Mouse (Mus musculus) macrophage (primary cell): ENCODE results near the gene Celf2. TPM values are rescaled to one million over a fixed set of nuclear protein-coding genes. Genes with fewer than 3 reads are reported as not detected.

Experiments used
- H3K27ac ChIP-seq: fragments of 350-480 bp; formaldehyde crosslinking; 2 replicates; pipeline ENCODE4 v1.9.0; 2021
- H3K36me3 ChIP-seq: fragments of 350-480 bp; formaldehyde crosslinking; 2 replicates; pipeline ENCODE4 v1.9.0; 2021; ENCODE audit errors: inconsistent target
- H3K4me3 ChIP-seq: fragments of 350-480 bp; formaldehyde crosslinking; 2 replicates; pipeline ENCODE4 v1.9.0; 2021; ENCODE audit errors: inconsistent target
- H3K79me2 ChIP-seq: fragments of 350-480 bp; formaldehyde crosslinking; 2 replicates; pipeline ENCODE4 v1.9.0; 2021; ENCODE audit errors: inconsistent target
- WGBS: methylation state at CpG from one replicate; pipeline ENCODE4 v1.1.7; 2026; ENCODE audit warnings: inconsistent platforms; ENCODE audit not compliant: missing documents; 5-methylcytosine and 5-hydroxymethylcytosine counted together
- polyA plus RNA-seq: library from polyadenylated mRNA; stranded (reverse); fragments of 250-400 nt; gene quantifications from 3 replicates; pipeline ENCODE4 v1.2.4, GENCODE M21; 2018; ENCODE audit warnings: inconsistent platforms

Celf2 gene
- polyA plus RNA-seq, 1 experiment from 2014 or later = 142 TPM

- WGBS = 87% methylated on average over 6 of the region's 6 CpGs
These were observed 525.5 kb downstream of the Celf2 start for GRCm38 (mm10) chr2:6983902-6984301.

DNA sequence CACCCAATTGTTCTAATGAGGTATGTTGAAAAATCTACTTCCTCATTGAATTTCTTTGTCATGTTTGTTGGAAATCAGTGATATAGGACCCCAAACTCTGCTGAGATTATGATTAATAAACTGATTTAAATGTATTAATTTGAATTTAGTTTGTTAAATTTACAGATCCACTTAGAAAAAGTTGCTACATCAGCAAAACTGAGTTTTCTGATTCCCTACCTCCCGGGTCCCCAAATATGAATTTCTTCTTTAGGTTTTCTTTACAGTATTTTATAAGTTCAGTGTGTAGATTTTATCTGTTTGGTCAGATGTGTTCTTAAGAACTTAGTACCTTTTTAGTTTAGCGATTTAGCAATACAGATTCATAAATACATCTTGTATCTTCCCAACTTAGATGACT lies 533.1 kb downstream of the Celf2 start:
- Histone ChIP-seq H3K27ac (no peak overlapping the region), H3K79me2 (no peaks in the 10 kb centered on the region), H3K4me3 (no peak overlapping the region), H3K36me3 (no peaks in the 10 kb centered on the region)
- 86% methylated on average over 2 of the region's 2 CpGs for WGBS

More at GRCm38 (mm10) chr2:6983902-6984301, 525.5 kb downstream of the Celf2 start:
- Histone ChIP-seq H3K27ac (no peak overlapping the region), H3K36me3 (no peaks in the 10 kb centered on the region), H3K4me3 (no peak overlapping the region), H3K79me2 (no peaks in the 10 kb centered on the region)

- H3K27ac ChIP-seq = no peak overlapping the region
- 91% methylated on average over 6 of the region's 6 CpGs for WGBS
- H3K36me3 ChIP-seq = no peaks in the 10 kb centered on the region
- no peaks in the 10 kb centered on the region for H3K79me2 ChIP-seq
- no peak overlapping the region for H3K4me3 ChIP-seq
These were observed 540.1 kb downstream of the Celf2 start for GRCm38 (mm10) chr2:6969228-6969627.

- no peaks in the 10 kb centered on the region for H3K36me3 ChIP-seq
- H3K27ac ChIP-seq = no peak overlapping the region
- H3K79me2 ChIP-seq = no peaks in the 10 kb centered on the region
- H3K4me3 ChIP-seq = no peak overlapping the region
These were observed 544.1 kb downstream of the Celf2 start for GRCm38 (mm10) chr2:6965243-6965642.

- Histone ChIP-seq H3K79me2 (no peaks in the 10 kb centered on the region), H3K4me3 (no peak overlapping the region), H3K36me3 (no peaks in the 10 kb centered on the region), H3K27ac (no peak overlapping the region)
- 93% methylated on average over 4 of the region's 4 CpGs for WGBS
These were observed 558.7 kb downstream of the Celf2 start for GRCm38 (mm10) chr2:6950702-6951101.

- 85% methylated on average over 9 of the region's 9 CpGs for WGBS
- no peak overlapping the region for H3K27ac ChIP-seq
These were observed 563.5 kb downstream of the Celf2 start for GRCm38 (mm10) chr2:6945638-6946415.

GRCm38 (mm10) chr2:6943651-6944050 lies 565.7 kb downstream of the Celf2 start:
- Histone ChIP-seq H3K36me3 (no peaks in the 10 kb centered on the region), H3K79me2 (no peaks in the 10 kb centered on the region), H3K4me3 (no peak overlapping the region), H3K27ac (no peak overlapping the region)
- WGBS = 81% methylated on average over 8 of the region's 8 CpGs

More at GRCm38 (mm10) chr2:6945638-6946415, 563.5 kb downstream of the Celf2 start:
- Histone ChIP-seq H3K36me3 (no peaks in the 10 kb centered on the region), H3K79me2 (no peaks in the 10 kb centered on the region), H3K4me3 (no peak overlapping the region)

DNA sequence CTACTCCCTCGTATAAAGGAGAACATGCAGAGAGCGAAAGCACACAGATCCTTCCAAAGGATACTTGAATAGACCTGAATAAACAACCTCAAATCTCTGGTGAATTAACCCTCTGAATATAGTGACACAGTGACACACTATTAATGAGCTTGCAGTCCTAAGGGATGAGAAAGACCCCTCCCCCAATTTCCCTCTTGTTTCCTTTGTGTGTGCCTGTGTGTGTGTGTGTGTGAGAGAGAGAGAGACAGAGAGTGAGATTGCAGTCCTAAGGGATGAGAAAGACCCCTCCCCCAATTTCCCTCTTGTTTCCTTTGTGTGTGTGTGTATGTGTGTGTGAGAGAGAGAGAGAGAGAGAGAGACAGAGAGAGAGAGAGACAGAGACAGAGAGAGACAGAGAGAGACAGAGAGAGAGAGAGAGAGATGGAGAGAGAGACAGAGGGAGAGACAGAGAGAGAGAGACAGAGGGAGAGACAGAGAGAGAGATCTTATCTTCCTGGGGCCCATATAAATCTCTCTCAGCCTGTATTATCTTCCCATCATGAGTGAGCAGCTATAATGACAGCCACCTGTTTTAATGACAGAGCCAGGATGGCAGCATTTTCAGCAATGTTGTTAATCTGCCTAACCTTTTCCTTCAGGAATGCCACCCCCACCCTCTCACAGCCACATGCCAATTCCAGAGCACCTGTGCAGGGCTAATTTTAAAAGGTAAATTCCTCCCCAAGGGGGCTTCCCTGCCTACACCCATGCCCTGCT lies 566.5 kb downstream of the Celf2 start:
- Histone ChIP-seq H3K4me3 (no peak overlapping the region), H3K79me2 (no peaks in the 10 kb centered on the region), H3K27ac (no peak overlapping the region), H3K36me3 (no peaks in the 10 kb centered on the region)
- 97% methylated on average over 2 of the region's 2 CpGs for WGBS

GRCm38 (mm10) chr2:6939143-6939542 lies 570.2 kb downstream of the Celf2 start:
- no peak overlapping the region for H3K4me3 ChIP-seq
- H3K36me3 ChIP-seq = no peaks in the 10 kb centered on the region
- no peak overlapping the region for H3K27ac ChIP-seq
- 87% methylated on average over 2 of the region's 2 CpGs for WGBS
- no peaks in the 10 kb centered on the region for H3K79me2 ChIP-seq

DNA sequence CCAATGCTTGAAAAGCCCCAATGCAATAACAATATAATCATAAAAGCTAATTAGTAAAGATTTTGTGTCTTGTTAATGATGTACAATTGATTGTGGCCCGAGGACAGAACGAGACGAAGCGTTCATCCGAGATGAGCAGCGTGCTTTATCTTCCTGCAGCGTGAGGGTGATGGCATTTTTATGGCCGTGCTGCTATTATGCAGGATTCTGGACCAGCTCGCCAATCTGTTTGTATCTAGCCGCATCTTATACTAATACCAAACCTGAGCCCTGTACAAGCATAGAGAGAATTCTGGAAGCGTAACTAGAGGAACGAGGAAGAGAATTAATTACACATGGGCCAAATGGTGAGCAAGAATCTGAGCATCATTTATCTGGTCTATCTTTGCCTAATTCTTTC lies 576.2 kb downstream of the Celf2 start:
- Histone ChIP-seq H3K79me2 (no peaks in the 10 kb centered on the region), H3K27ac (no peak overlapping the region), H3K36me3 (no peaks in the 10 kb centered on the region), H3K4me3 (no peak overlapping the region)
- WGBS = 91% methylated on average over 12 of the region's 12 CpGs

GRCm38 (mm10) chr2:6927693-6928360 lies 581.5 kb downstream of the Celf2 start:
- Histone ChIP-seq H3K36me3 (no peaks in the 10 kb centered on the region), H3K4me3 (no peak overlapping the region), H3K27ac (no peak overlapping the region), H3K79me2 (no peaks in the 10 kb centered on the region)
- WGBS = 88% methylated on average over 4 of the region's 4 CpGs

- no peak overlapping the region for H3K27ac ChIP-seq
- H3K36me3 ChIP-seq = no peaks in the 10 kb centered on the region
- no peaks in the 10 kb centered on the region for H3K79me2 ChIP-seq
- 86% methylated on average over 5 of the region's 5 CpGs for WGBS
- H3K4me3 ChIP-seq = no peak overlapping the region
These were observed 583.9 kb downstream of the Celf2 start for GRCm38 (mm10) chr2:6925505-6925904.

DNA sequence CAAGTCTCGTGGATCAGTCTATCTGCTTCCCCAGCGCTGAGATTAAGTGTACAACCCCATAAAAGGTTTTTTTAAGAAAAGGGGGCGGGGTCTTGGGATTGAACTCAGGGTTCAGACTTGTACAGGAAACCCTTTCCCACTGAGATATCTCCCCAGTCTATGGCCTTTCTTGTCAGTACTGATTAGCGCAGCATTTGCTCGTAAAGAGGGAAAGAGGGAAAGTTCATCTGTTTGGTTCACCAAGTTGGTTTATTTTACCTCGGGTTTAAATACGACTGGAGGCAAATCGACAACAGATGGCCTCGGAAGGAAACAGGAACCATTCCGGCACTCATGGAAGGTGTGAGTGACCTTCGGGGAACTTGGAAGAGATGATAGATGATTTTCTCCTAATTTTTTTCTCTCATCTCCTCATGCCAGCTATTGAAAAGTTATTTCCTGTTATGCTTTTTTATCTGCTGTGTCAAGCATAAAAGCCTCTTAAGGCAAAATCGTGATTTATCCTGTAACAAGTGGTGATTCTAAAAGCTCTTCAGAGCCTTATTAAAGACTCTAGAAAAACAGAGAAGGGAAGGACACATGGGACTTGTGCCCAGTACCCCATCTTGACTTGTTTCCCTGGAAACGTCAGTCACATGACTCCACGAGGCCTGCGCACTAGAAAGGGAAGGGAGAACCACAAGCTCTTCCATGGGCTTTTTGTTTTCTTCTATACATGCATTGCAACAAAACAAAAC lies 585.5 kb downstream of the Celf2 start:
- no peak overlapping the region for H3K27ac ChIP-seq
- WGBS = 74% methylated on average over 15 of the region's 15 CpGs
- no peak overlapping the region for H3K4me3 ChIP-seq
- H3K36me3 ChIP-seq = no peaks in the 10 kb centered on the region
- H3K79me2 ChIP-seq = no peaks in the 10 kb centered on the region

- no peaks in the 10 kb centered on the region for H3K36me3 ChIP-seq
- H3K27ac ChIP-seq = no peak overlapping the region
- WGBS = 94% methylated on average over 4 of the region's 4 CpGs
- no peak overlapping the region for H3K4me3 ChIP-seq
- H3K79me2 ChIP-seq = no peaks in the 10 kb centered on the region
These were observed 594.0 kb downstream of the Celf2 start for GRCm38 (mm10) chr2:6915386-6915785.
